Mouse (Mus musculus): ENCODE data around the gene Fam189a2. TPM values are rescaled to one million over a fixed set of nuclear protein-coding genes. Genes with fewer than 3 reads are reported as not detected.
A peak's percentile ranks its signal among the peaks of the same experiment; 100 is the strongest.

Fam189a2 gene
- polyA plus RNA-seq, 1 experiment from 2014 or later = 0.25 TPM

DNA sequence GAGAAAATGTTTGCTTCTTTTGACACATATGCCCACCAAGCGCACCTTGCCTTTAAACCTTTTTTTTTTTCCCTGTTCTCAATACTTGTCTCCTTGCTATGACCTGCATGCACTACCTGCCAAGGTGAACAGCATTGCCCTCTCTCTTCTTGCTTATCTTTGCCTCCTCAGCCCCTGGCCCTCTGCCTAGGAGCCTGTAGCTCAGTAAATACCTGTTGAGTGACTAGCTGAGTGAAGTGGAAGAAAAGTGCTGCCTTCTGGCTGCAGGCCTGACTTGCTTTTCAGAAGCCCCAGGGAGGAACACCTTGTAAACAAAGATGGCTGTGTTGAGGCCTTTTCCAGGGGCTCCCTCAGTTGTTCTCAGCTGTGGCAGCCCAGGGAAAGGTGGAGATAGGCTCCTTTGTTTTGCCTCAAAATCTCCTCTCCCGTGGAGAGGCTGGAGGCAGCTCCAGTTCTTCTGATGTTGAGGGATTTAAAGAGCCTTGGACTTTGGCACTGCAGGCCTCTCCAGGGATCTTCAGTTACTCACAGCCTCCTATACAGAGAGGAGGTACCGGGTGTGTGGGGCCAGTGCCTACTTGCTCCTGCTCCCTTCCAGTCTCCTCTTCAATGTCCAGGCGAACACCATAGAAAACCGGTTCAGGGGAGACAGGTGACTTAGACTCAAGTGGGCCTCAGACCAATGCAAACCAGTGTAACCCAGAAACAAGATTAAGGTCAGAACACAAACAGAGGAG is 62.5 kb downstream of the Fam189a2 start:
- Histone ChIP-seq H3K9ac (no peak overlapping the region), H3K27me3 (no peaks in the 10 kb centered on the region), H3K36me3 (no peaks in the 10 kb centered on the region), H3K4me1 (peaks cover 20% of the 10 kb centered on the region), H3K27ac (no peak overlapping the region), H3K4me2 (replicated peaks) (no peak overlapping the region), H3K4me3 (no peak overlapping the region), H3K9me3 (no peaks in the 10 kb centered on the region)
- 65% methylated on average over 5 of the region's 5 CpGs for WGBS
- ATAC-seq (ENCODE audit: low FRiP score, low read depth) = no peak

DNA sequence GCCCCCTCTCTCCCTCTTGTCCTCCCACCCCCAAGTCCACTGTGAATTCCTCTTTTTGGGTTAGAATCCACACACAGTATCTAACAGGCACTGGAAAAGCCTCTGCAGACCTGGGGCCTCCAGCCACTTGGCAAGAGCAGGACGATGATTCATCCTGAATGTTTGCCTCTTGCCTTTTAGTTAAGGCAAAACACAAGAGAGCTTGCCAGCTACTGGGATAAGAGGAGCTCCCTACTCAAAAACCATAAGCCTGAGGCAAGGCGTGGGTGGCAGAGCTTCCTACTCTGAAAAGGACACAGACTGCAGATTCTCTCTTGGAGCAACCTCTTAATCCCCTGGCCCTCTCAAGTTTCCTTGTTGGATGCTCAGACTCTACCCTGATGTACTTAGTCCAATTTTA is 63.7 kb downstream of the Fam189a2 start:
- H3K4me3 ChIP-seq = no peak overlapping the region
- H3K4me1 ChIP-seq = peaks cover 8% of the 10 kb centered on the region
- H3K9ac ChIP-seq = no peak overlapping the region
- H3K27me3 ChIP-seq = no peaks in the 10 kb centered on the region
- no peaks in the 10 kb centered on the region for H3K36me3 ChIP-seq
- no peak for ATAC-seq (ENCODE audit: low FRiP score, low read depth)
- H3K27ac ChIP-seq = no peak overlapping the region
- 0 out of 2 replicates have a peak, but pooled peaks cover 3% of the 10 kb centered on the region for H3K9me3 ChIP-seq
- H3K4me2 ChIP-seq (replicated peaks) = no peak overlapping the region
- whole genome bisulfite sequencing = 69% methylated on average over 2 of the region's 2 CpGs

DNA sequence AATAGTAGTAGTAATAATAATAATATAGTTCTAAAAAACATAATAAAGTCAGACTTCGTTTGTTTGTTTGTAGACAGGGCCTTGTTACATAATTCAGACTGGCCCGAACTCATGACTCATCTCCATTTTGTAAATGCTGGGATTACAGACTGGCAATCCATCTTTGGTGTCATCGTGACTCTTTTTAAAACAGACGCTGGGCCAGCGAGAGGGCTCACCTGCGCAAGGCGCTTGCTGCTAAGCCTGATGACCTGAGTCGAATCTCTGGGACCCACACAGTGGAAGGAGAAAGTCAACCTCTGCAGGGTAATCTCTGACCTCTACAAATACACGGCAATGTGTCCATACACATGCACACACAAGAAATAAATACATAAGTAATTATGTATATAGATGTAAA is 64.4 kb downstream of the Fam189a2 start:
- Histone ChIP-seq H3K4me3 (no peak overlapping the region), H3K36me3 (no peaks in the 10 kb centered on the region), H3K9me3 (0 out of 2 replicates have a peak, but pooled peaks cover 3% of the 10 kb centered on the region), H3K4me2 (replicated peaks) (no peak overlapping the region), H3K9ac (no peak overlapping the region), H3K27ac (no peak overlapping the region), H3K27me3 (no peaks in the 10 kb centered on the region), H3K4me1 (peaks cover 10% of the 10 kb centered on the region)
- WGBS = 90% methylated on average over 9 of the region's 9 CpGs
- ATAC-seq (ENCODE audit: low FRiP score, low read depth) = no peak

- Histone ChIP-seq H3K27ac (no peak overlapping the region), H3K4me2 (replicated peaks) (no peak overlapping the region), H3K4me1 (peaks cover 17% of the 10 kb centered on the region), H3K4me3 (no peak overlapping the region), H3K9me3 (0 out of 2 replicates have a peak, but pooled peaks cover 3% of the 10 kb centered on the region), H3K36me3 (no peaks in the 10 kb centered on the region), H3K9ac (no peak overlapping the region), H3K27me3 (0 out of 2 replicates have a peak, but pooled peaks cover 3% of the 10 kb centered on the region)
- WGBS = 69% methylated on average over 10 of the region's 10 CpGs
- ATAC-seq (ENCODE audit: low FRiP score, low read depth) = no peak
These were observed 66.4 kb downstream of the Fam189a2 start for GRCm38 (mm10) chr19:23964401-23964910.

- H3K4me2 ChIP-seq (replicated peaks) = no peak overlapping the region
- H3K4me3 ChIP-seq = no peak overlapping the region
- H3K9me3 ChIP-seq = 0 out of 2 replicates have a peak, but pooled peaks cover 3% of the 10 kb centered on the region
These were observed 69.3 kb downstream of the Fam189a2 start for GRCm38 (mm10) chr19:23961516-23961915.

DNA sequence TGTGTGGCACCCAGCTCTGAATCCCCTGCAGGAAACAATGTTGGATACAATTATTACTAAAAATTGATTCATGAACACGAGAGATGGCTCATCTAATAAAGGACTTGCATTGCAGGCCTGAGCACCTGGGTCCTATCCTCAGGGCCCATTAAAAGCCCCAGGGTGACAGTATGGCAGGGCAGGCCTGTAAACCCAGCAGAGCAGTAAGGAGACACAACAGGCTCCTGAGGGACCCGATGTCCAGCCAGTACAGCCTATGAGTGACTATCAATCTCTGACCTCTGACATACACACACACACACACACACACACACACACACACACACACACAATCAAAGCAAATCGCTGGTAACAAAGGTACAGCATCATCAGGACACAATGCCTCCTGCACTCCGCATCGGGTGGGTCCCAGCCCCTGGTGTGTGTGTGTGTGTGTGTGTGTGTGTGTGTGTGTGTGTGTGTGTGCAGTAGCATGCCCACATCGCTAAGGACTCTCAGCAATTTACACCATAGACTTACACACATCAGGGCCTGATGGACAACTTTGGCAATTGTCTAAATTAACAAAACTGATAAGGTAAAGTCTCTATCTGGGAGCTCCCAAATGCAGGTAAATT is 69.9 kb downstream of the Fam189a2 start:
- Histone ChIP-seq H3K27ac (no peak overlapping the region), H3K4me2 (replicated peaks) (no peak overlapping the region), H3K9ac (no peak overlapping the region), H3K4me3 (no peak overlapping the region), H3K27me3 (0 out of 2 replicates have a peak, but pooled peaks cover 3% of the 10 kb centered on the region), H3K36me3 (no peaks in the 10 kb centered on the region), H3K9me3 (0 out of 2 replicates have a peak, but pooled peaks cover 3% of the 10 kb centered on the region), H3K4me1 (peaks cover 11% of the 10 kb centered on the region)
- 81% methylated on average over 6 of the region's 6 CpGs for WGBS
- ATAC-seq (ENCODE audit: low FRiP score, low read depth) = no peak

More at GRCm38 (mm10) chr19:23961516-23961915, 69.3 kb downstream of the Fam189a2 start:
- ATAC-seq (ENCODE audit: low FRiP score, low read depth) = peak; percentile 79
- 2% methylated on average over 8 of the region's 8 CpGs for WGBS
- Histone ChIP-seq H3K4me1 (peaks cover 11% of the 10 kb centered on the region), H3K27ac (no peak overlapping the region), H3K9ac (no peak overlapping the region), H3K36me3 (no peaks in the 10 kb centered on the region), H3K27me3 (0 out of 2 replicates have a peak, but pooled peaks cover 3% of the 10 kb centered on the region)

GRCm38 (mm10) chr19:23960275-23960674 is 70.5 kb downstream of the Fam189a2 start:
- Histone ChIP-seq H3K9ac (no peak overlapping the region), H3K36me3 (no peaks in the 10 kb centered on the region), H3K4me2 (replicated peaks) (no peak overlapping the region), H3K27ac (no peak overlapping the region), H3K9me3 (0 out of 2 replicates have a peak, but pooled peaks cover 3% of the 10 kb centered on the region), H3K4me1 (peaks cover 11% of the 10 kb centered on the region), H3K4me3 (no peak overlapping the region), H3K27me3 (0 out of 2 replicates have a peak, but pooled peaks cover 3% of the 10 kb centered on the region)
- WGBS = 45% methylated on average over 3 of the region's 3 CpGs
- ATAC-seq (ENCODE audit: low FRiP score, low read depth) = no peak

DNA sequence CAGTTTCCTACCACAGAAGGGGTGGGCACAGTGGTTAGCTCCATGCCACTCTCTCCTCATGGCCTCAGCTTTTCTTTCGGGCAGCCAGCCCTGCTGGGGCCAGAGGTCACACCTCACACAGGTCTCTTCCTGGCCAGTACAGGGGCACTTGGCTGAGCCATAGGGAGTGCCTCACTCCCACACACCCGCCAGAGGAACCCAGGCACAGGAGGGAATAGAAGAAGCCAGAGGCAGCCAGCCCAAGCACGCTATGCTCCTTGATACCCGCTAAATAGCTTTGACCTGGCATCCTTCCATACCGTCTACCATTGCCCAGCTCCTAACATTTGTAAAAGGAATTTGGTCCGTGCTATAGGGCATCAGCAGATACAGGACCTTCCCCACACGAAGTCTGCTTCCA is 70.9 kb downstream of the Fam189a2 start:
- no peak for ATAC-seq (ENCODE audit: low FRiP score, low read depth)
- no peak overlapping the region for H3K4me3 ChIP-seq
- 66% methylated on average over 7 of the region's 7 CpGs for WGBS

GRCm38 (mm10) chr19:23958925-23959324 is 71.9 kb downstream of the Fam189a2 start:
- no peaks in the 10 kb centered on the region for H3K36me3 ChIP-seq
- WGBS = 19% methylated on average over 6 of the region's 6 CpGs
- H3K9me3 ChIP-seq = 0 out of 2 replicates have a peak, but pooled peaks cover 3% of the 10 kb centered on the region
- no peak overlapping the region for H3K9ac ChIP-seq
- no peak overlapping the region for H3K4me2 ChIP-seq (replicated peaks)
- peak; percentile 34; the same call in 1 of the 2 replicates for ATAC-seq (ENCODE audit: low FRiP score, low read depth)
- H3K4me3 ChIP-seq = no peak overlapping the region
- 0 out of 2 replicates have a peak, but pooled peaks cover 3% of the 10 kb centered on the region for H3K27me3 ChIP-seq
- H3K4me1 ChIP-seq = peaks cover 11% of the 10 kb centered on the region
- no peak overlapping the region for H3K27ac ChIP-seq

More for the DNA sequence above, 70.9 kb downstream of the Fam189a2 start:
- no peak overlapping the region for H3K9ac ChIP-seq
- no peaks in the 10 kb centered on the region for H3K36me3 ChIP-seq
- H3K4me2 ChIP-seq (replicated peaks) = no peak overlapping the region
- 0 out of 2 replicates have a peak, but pooled peaks cover 3% of the 10 kb centered on the region for H3K9me3 ChIP-seq
- H3K27ac ChIP-seq = no peak overlapping the region
- H3K4me1 ChIP-seq = peaks cover 11% of the 10 kb centered on the region
- H3K27me3 ChIP-seq = 0 out of 2 replicates have a peak, but pooled peaks cover 3% of the 10 kb centered on the region

DNA sequence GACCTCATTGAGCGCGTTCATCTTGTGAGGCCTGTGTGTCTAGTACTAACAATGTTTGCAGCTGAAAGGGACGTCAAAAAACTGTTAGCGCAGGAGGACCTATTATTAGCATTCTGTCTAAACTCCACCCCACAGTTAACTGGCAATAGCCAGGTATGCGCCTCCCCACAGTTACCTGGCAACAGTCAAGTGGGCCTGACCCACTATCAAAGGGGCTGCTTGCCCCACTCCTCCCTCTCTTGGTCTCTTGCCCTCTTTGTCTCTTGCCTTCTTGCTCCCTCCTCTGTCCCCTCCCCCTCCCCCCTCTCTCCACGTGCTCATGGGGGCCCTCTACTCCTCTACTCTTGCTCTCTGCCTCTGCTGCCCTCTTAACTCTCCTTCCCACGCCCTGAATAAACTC is 73.3 kb downstream of the Fam189a2 start:
- H3K27me3 ChIP-seq = 0 out of 2 replicates have a peak, but pooled peaks cover 3% of the 10 kb centered on the region
- H3K36me3 ChIP-seq = no peaks in the 10 kb centered on the region
- no peak for ATAC-seq (ENCODE audit: low FRiP score, low read depth)
- 79% methylated on average over 7 of the region's 7 CpGs for WGBS
- H3K9ac ChIP-seq = no peak overlapping the region
- H3K9me3 ChIP-seq = no peaks in the 10 kb centered on the region
- H3K4me1 ChIP-seq = peaks cover 11% of the 10 kb centered on the region
- H3K27ac ChIP-seq = no peak overlapping the region
- no peak overlapping the region for H3K4me2 ChIP-seq (replicated peaks)
- no peak overlapping the region for H3K4me3 ChIP-seq

GRCm38 (mm10) chr19:23956299-23956975 is 74.4 kb downstream of the Fam189a2 start:
- 70% methylated on average over 17 of the region's 17 CpGs for WGBS
- Histone ChIP-seq H3K36me3 (no peaks in the 10 kb centered on the region), H3K4me2 (replicated peaks) (no peak overlapping the region), H3K4me1 (peaks cover 8% of the 10 kb centered on the region; the same call in 1 of the 2 replicates), H3K9me3 (no peaks in the 10 kb centered on the region), H3K27ac (no peak overlapping the region), H3K27me3 (0 out of 2 replicates have a peak, but pooled peaks cover 3% of the 10 kb centered on the region), H3K9ac (no peak overlapping the region), H3K4me3 (no peak overlapping the region)
- no peak for ATAC-seq (ENCODE audit: low FRiP score, low read depth)

Measured in limb, embryonic 13.5 days (tissue).